Mouse (Mus musculus): ENCODE results near the gene Sncg. TPM values are rescaled to one million over a fixed set of nuclear protein-coding genes. Genes with fewer than 3 reads are reported as not detected.
"Not testable (repeated sequence)": the region's sequence is repeated elsewhere in the genome, so short reads cannot be mapped to it uniquely, and the experiment has no call there.

The Sncg gene
- polyA plus RNA-seq, 1 experiment = 19.1 TPM

- H3K4me1 ChIP-seq (ENCODE audit: control insufficient read depth, insufficient read depth, low read length) = no peaks in the 10 kb centered on the region
- no peak for DNase-seq
- no peaks in the 10 kb centered on the region for H3K36me3 ChIP-seq (ENCODE audit: control insufficient read depth, insufficient read depth, low read length)
- 53% methylated on average over 2 of the region's 2 CpGs for WGBS
- TF ChIP-seq CTCF (conservative IDR thresholded peaks at IDR 0.05; ENCODE audit: insufficient read depth, insufficient read length, low read depth, low read length) = no peak
- no peak for TF ChIP-seq POLR2A (IDR thresholded peaks at IDR 0.05; ENCODE audit: low read depth, low read length)
- H3K4me3 ChIP-seq (ENCODE audit: insufficient read depth, low read depth, low read length) = no peak overlapping the region
- no peaks in the 10 kb centered on the region for H3K27me3 ChIP-seq (replicated peaks; ENCODE audit: control insufficient read depth, insufficient read depth, low read length)
- no peak overlapping the region for H3K27ac ChIP-seq (ENCODE audit: insufficient read depth, low read depth, low read length)
These were observed 2.8 kb downstream of the Sncg start for GRCm38 (mm10) chr14:34371763-34372162.

- no peaks in the 10 kb centered on the region for H3K4me1 ChIP-seq (ENCODE audit: control insufficient read depth, insufficient read depth, low read length)
- DNase-seq = no peak
- H3K27ac ChIP-seq (ENCODE audit: insufficient read depth, low read depth, low read length) = no peak overlapping the region
- 90% methylated on average over 3 of the region's 3 CpGs for WGBS
- no peak overlapping the region for H3K4me3 ChIP-seq (ENCODE audit: insufficient read depth, low read depth, low read length)
- H3K36me3 ChIP-seq (ENCODE audit: control insufficient read depth, insufficient read depth, low read length) = no peaks in the 10 kb centered on the region
- TF ChIP-seq POLR2A (IDR thresholded peaks at IDR 0.05; ENCODE audit: low read depth, low read length) = no peak
- no peak for TF ChIP-seq CTCF (conservative IDR thresholded peaks at IDR 0.05; ENCODE audit: insufficient read depth, insufficient read length, low read depth, low read length)
- no peaks in the 10 kb centered on the region for H3K27me3 ChIP-seq (replicated peaks; ENCODE audit: control insufficient read depth, insufficient read depth, low read length)
These were observed 3.7 kb downstream of the Sncg start for GRCm38 (mm10) chr14:34370921-34371320.

GRCm38 (mm10) chr14:34370203-34370602, 4.4 kb downstream of the Sncg start:
- Histone ChIP-seq H3K27me3 (replicated peaks; ENCODE audit: control insufficient read depth, insufficient read depth, low read length) (no peaks in the 10 kb centered on the region), H3K4me1 (ENCODE audit: control insufficient read depth, insufficient read depth, low read length) (no peaks in the 10 kb centered on the region), H3K27ac (ENCODE audit: insufficient read depth, low read depth, low read length) (no peak overlapping the region), H3K36me3 (ENCODE audit: control insufficient read depth, insufficient read depth, low read length) (no peaks in the 10 kb centered on the region), H3K4me3 (ENCODE audit: insufficient read depth, low read depth, low read length) (no peak overlapping the region)
- no peak for DNase-seq
- WGBS = 69% methylated on average over 3 of the region's 3 CpGs
- peak; percentile 47; the same call in 1 of the 2 replicates for TF ChIP-seq CTCF (conservative IDR thresholded peaks at IDR 0.05; ENCODE audit: insufficient read depth, insufficient read length, low read depth, low read length)
- no peak for TF ChIP-seq POLR2A (IDR thresholded peaks at IDR 0.05; ENCODE audit: low read depth, low read length)

GRCm38 (mm10) chr14:34365147-34365507, 9.5 kb downstream of the Sncg start:
- no peak for TF ChIP-seq CTCF (conservative IDR thresholded peaks at IDR 0.05; ENCODE audit: insufficient read depth, insufficient read length, low read depth, low read length)
- TF ChIP-seq POLR2A (IDR thresholded peaks at IDR 0.05; ENCODE audit: low read depth, low read length) = no peak
- H3K4me1 ChIP-seq (ENCODE audit: control insufficient read depth, insufficient read depth, low read length) = peaks cover 4% of the 10 kb centered on the region
- no peaks in the 10 kb centered on the region for H3K36me3 ChIP-seq (ENCODE audit: control insufficient read depth, insufficient read depth, low read length)
- WGBS = 97% methylated on average over 2 of the region's 2 CpGs
- no peak for DNase-seq
- H3K27me3 ChIP-seq (replicated peaks; ENCODE audit: control insufficient read depth, insufficient read depth, low read length) = no peaks in the 10 kb centered on the region
- H3K4me3 ChIP-seq (ENCODE audit: insufficient read depth, low read depth, low read length) = no peak overlapping the region
- no peak overlapping the region for H3K27ac ChIP-seq (ENCODE audit: insufficient read depth, low read depth, low read length)

- H3K4me1 ChIP-seq (ENCODE audit: control insufficient read depth, insufficient read depth, low read length); H3K36me3 ChIP-seq (ENCODE audit: control insufficient read depth, insufficient read depth, low read length); H3K27me3 ChIP-seq (replicated peaks; ENCODE audit: control insufficient read depth, insufficient read depth, low read length); DNase-seq: not testable (repeated sequence)
- Histone ChIP-seq H3K27ac (ENCODE audit: insufficient read depth, low read depth, low read length) (peak overlapping the region; percentile 71; the same call in 1 of the 2 replicates), H3K4me3 (ENCODE audit: insufficient read depth, low read depth, low read length) (peak overlapping the region; percentile 49)
- 86% methylated on average over 15 of the region's 15 CpGs for WGBS
These were observed 10.1 kb downstream of the Sncg start for GRCm38 (mm10) chr14:34364254-34365146.

GRCm38 (mm10) chr14:34363490-34364253, 10.9 kb downstream of the Sncg start:
- Histone ChIP-seq H3K27me3 (replicated peaks; ENCODE audit: control insufficient read depth, insufficient read depth, low read length) (no peaks in the 10 kb centered on the region), H3K4me1 (ENCODE audit: control insufficient read depth, insufficient read depth, low read length) (peaks cover 5% of the 10 kb centered on the region), H3K36me3 (ENCODE audit: control insufficient read depth, insufficient read depth, low read length) (no peaks in the 10 kb centered on the region), H3K27ac (ENCODE audit: insufficient read depth, low read depth, low read length) (peak overlapping the region; percentile 71), H3K4me3 (ENCODE audit: insufficient read depth, low read depth, low read length) (peak overlapping the region; percentile 49)
- DNase-seq = peak; percentile 71
- WGBS = 3% methylated on average over 32 of the region's 32 CpGs
- TF ChIP-seq POLR2A (IDR thresholded peaks at IDR 0.05; ENCODE audit: low read depth, low read length) = peak; percentile 24
- TF ChIP-seq CTCF (conservative IDR thresholded peaks at IDR 0.05; ENCODE audit: insufficient read depth, insufficient read length, low read depth, low read length) = peak; percentile 55
